Comparison of ENCODE assay signal across 18 mouse cellular contexts in genomic region chr17:28082863-28083262, GRCm38 (mm10). TPM values are rescaled to one million over a fixed set of nuclear protein-coding genes. Genes with fewer than 3 reads are reported as not detected.
DNase-seq lines count a peak whose midpoint lies in the region; ATAC-seq and TF ChIP-seq lines count a peak whose summit lies in the region.
"Had no signal": no experiment of that assay in that cellular context is flagged by ENCODE, and none has a peak within 500 bp of the region (broad histone marks: within the 10 kb centered on the region; RNA-seq: fewer than 3 reads in every experiment).

No protein-coding gene starts in this region.

- TF ChIP-seq POLR2A in testis, adult 2 months (IDR thresholded peaks at IDR 0.05; ENCODE audit: control insufficient read depth, low read depth, low read length): no peak

- DNase-seq in kidney, postnatal 36 days: no peak
- DNase-seq in testis, postnatal 14 days (ENCODE audit: low spot score): no peak
- no peak for DNase-seq in MN1 (ENCODE audit: low spot score)
- no peak for DNase-seq in embryo, embryonic 9.5 days (ENCODE audit: extremely low spot score)
- DNase-seq: adrenal gland, postnatal 10 days; cerebellum, adult 11 months; cerebellum, adult 8-10 months; cerebellum, postnatal 14 days; forebrain, postnatal 0 days; gastrocnemius, adult 2 months; gastrocnemius, postnatal 25 days had no signal

- H3K4me1 ChIP-seq in kidney, embryonic 16.5 days (ENCODE audit: insufficient read depth, low read length): peaks cover 28% of the 10 kb centered on the region
- H3K4me1 ChIP-seq in testis, adult 2 months (ENCODE audit: control insufficient read depth, insufficient read depth, low read length): peaks cover 19% of the 10 kb centered on the region
- H3K4me1 ChIP-seq in stomach, embryonic 15.5 days: peaks cover 27% of the 10 kb centered on the region

- no peak overlapping the region for H3K9ac ChIP-seq in kidney, embryonic 16.5 days (replicated peaks; ENCODE audit: low read length)
- no peak overlapping the region for H3K9ac ChIP-seq in stomach, embryonic 15.5 days
- H3K9ac ChIP-seq: forebrain, embryonic 13.5 days; forebrain, postnatal 0 days; heart, embryonic 12.5 days; hindbrain, embryonic 14.5 days had no signal

- no peak overlapping the region for H3K4me3 ChIP-seq in kidney, embryonic 16.5 days (ENCODE audit: low read length)
- H3K4me3 ChIP-seq in testis, adult 2 months (ENCODE audit: control insufficient read depth, low read depth, low read length): peak overlapping the region; percentile 91
- H3K4me3 ChIP-seq in stomach, embryonic 15.5 days (replicated peaks): no peak overlapping the region
- H3K4me3 ChIP-seq: forebrain, embryonic 13.5 days; gastrocnemius, adult 2 months; heart, embryonic 12.5 days; hindbrain, embryonic 10.5 days had no signal

- H3K4me2 ChIP-seq in kidney, embryonic 16.5 days (replicated peaks; ENCODE audit: low read depth, low read length): no peak overlapping the region
- H3K4me2 ChIP-seq in stomach, embryonic 15.5 days: no peak overlapping the region
- H3K4me2 ChIP-seq: forebrain, embryonic 13.5 days; heart, embryonic 12.5 days; hindbrain, embryonic 14.5 days had no signal

- 57% methylated on average over 13 of the region's 13 CpGs for WGBS in kidney, embryonic 16.5 days
- 46% methylated on average over 13 of the region's 13 CpGs for WGBS in stomach, embryonic 15.5 days

- H3K27ac ChIP-seq in kidney, embryonic 16.5 days (ENCODE audit: low read length): peak overlapping the region; percentile 77
- no peak overlapping the region for H3K27ac ChIP-seq in testis, adult 2 months (ENCODE audit: control insufficient read depth, insufficient read depth, low read depth, low read length)
- 0 out of 2 replicates have a peak overlapping the region, but pooled peaks have one; percentile 17 for H3K27ac ChIP-seq in stomach, embryonic 15.5 days
- H3K27ac ChIP-seq: forebrain, embryonic 13.5 days; gastrocnemius, adult 2 months; hindbrain, embryonic 10.5 days; hindbrain, embryonic 14.5 days had no signal

- ATAC-seq in kidney, embryonic 16.5 days (ENCODE audit: low FRiP score, low TSS enrichment): peak; percentile 20; the same call in 1 of the 2 replicates
- no peak for ATAC-seq in stomach, embryonic 15.5 days (ENCODE audit: insufficient read depth, low FRiP score, low read depth)
- ATAC-seq: forebrain, embryonic 13.5 days; forebrain, postnatal 0 days had no signal

- no peaks in the 10 kb centered on the region for H3K9me3 ChIP-seq in kidney, embryonic 16.5 days (ENCODE audit: low read length)
- H3K9me3 ChIP-seq in stomach, embryonic 15.5 days: no peaks in the 10 kb centered on the region
- H3K9me3 ChIP-seq: forebrain, embryonic 13.5 days; heart, embryonic 12.5 days; hindbrain, embryonic 10.5 days had no signal

- TF ChIP-seq CTCF in testis, adult 2 months (IDR thresholded peaks at IDR 0.05; ENCODE audit: control insufficient read depth, insufficient read depth, insufficient replicate concordance, low read depth, low read length): no peak

- no peaks in the 10 kb centered on the region for H3K27me3 ChIP-seq in kidney, embryonic 16.5 days (ENCODE audit: insufficient read depth, low read length)
- 0 out of 2 replicates have a peak, but pooled peaks cover 2% of the 10 kb centered on the region for H3K27me3 ChIP-seq in testis, adult 2 months (ENCODE audit: control insufficient read depth, insufficient read depth, low read length)
- H3K27me3 ChIP-seq in stomach, embryonic 15.5 days (replicated peaks): no peaks in the 10 kb centered on the region

- H3K36me3 ChIP-seq in kidney, embryonic 16.5 days (ENCODE audit: insufficient read depth, low read length): no peaks in the 10 kb centered on the region
- H3K36me3 ChIP-seq in testis, adult 2 months (ENCODE audit: control insufficient read depth, insufficient read depth, low read length): peaks cover 4% of the 10 kb centered on the region
- no peaks in the 10 kb centered on the region for H3K36me3 ChIP-seq in stomach, embryonic 15.5 days
- H3K36me3 ChIP-seq: heart, embryonic 12.5 days; hindbrain, embryonic 10.5 days had no signal

RNA-seq across cellular contexts. Expression of gene Tcp11, which starts 2.4 kb away (rescaled TPM):
- 6.4 and 7.6 TPM in 2 replicates for polyA plus RNA-seq in kidney, embryonic 16.5 days (2015; fragmentation: Nextera tagmentation; extraction: Ambion mirVana)
- 4,001 and 4,433 TPM in 2 replicates for polyA plus RNA-seq in testis, adult 2 months (2012; rRNA removed)
- 2.2 and 2.8 TPM in 2 replicates for polyA plus RNA-seq in stomach, embryonic 15.5 days (2015; fragmentation: Nextera tagmentation; extraction: Ambion mirVana)

RNA-seq across cellular contexts. Expression of gene Scube3, which starts 59.1 kb away (rescaled TPM):
- 18.6 and 19.9 TPM in 2 replicates for polyA plus RNA-seq in kidney, embryonic 16.5 days (2015; fragmentation: Nextera tagmentation; extraction: Ambion mirVana)
- 3.2 and 3.4 TPM in 2 replicates for polyA plus RNA-seq in testis, adult 2 months (2012; rRNA removed)
- polyA plus RNA-seq in stomach, embryonic 15.5 days (2015; fragmentation: Nextera tagmentation; extraction: Ambion mirVana): 1.6 and 2.4 TPM in 2 replicates

Comparison
In these comparisons a context has a peak if more than half of its experiments do, and no peak if none do; other contexts are left out.
1. RNA of gene Tcp11, which starts 2.4 kb away (polyA plus RNA-seq): 4,001 to 4,433 TPM in testis, adult 2 months; 6.4 to 7.6 TPM in kidney, embryonic 16.5 days and 2.2 to 2.8 TPM in stomach, embryonic 15.5 days; every median in the first group is over 100 times any median in the second.